Mouse (Mus musculus): Measurements from ENCODE around the gene Ap1s3.

GRCm38 (mm10) chr1:79687254-79687653 is 15.5 kb upstream of the Ap1s3 start:
- TF ChIP-seq CTCF (IDR thresholded peaks at IDR 0.05; ENCODE audit: extremely low read depth, insufficient read depth, insufficient read length, insufficient replicate concordance) (no peak), POLR2A (IDR thresholded peaks at IDR 0.05; ENCODE audit: low read depth, low read length) (no peak)

Measured in spleen, adult 2 months (tissue).